Mouse (Mus musculus) hindbrain, embryonic 11.5 days (tissue): ENCODE results near the gene Tardbp. TPM values are rescaled to one million over a fixed set of nuclear protein-coding genes. Genes with fewer than 3 reads are reported as not detected.
A peak's percentile ranks its signal among the peaks of the same experiment; 100 is the strongest.

Source experiments
- ATAC-seq: fragments of 200-750 bp; cut with Nextera tagmentation; 2 replicates; pipeline ENCODE4 v1.8.0; 2017; ENCODE audit warnings: mild to moderate bottlenecking, moderate TSS enrichment, moderate library complexity; ENCODE audit not compliant: low FRiP score
- DNase-seq: peaks from one replicate; pipeline ENCODE4 v3.0.0-alpha.2; 2015; ENCODE audit warnings: low spot score
- H3K27ac ChIP-seq: fragments of 300-500 bp; sonication (generic); 2 replicates; pipeline ENCODE4 v1.5.1; 2014; ENCODE audit warnings: mild to moderate bottlenecking, low read depth, low read length
- H3K27me3 ChIP-seq: fragments of 300-500 bp; sonication (generic); 2 replicates; pipeline ENCODE4 v1.6.1; 2014; ENCODE audit warnings: mild to moderate bottlenecking, low read length, moderate library complexity, mixed read lengths; ENCODE audit not compliant: control insufficient read depth, insufficient read depth
- H3K36me3 ChIP-seq: fragments of 300-500 bp; sonication (generic); 2 replicates; pipeline ENCODE4 v1.6.1; 2014; ENCODE audit warnings: mild to moderate bottlenecking, low read length, moderate library complexity, mixed read lengths; ENCODE audit not compliant: control insufficient read depth, insufficient read depth
- H3K4me1 ChIP-seq: fragments of 300-500 bp; sonication (generic); replicated peaks from 2 replicates; pipeline ENCODE4 v1.6.1; 2014; ENCODE audit warnings: low read length, mixed read lengths; ENCODE audit not compliant: control insufficient read depth, insufficient read depth
- H3K4me2 ChIP-seq: fragments of 300-500 bp; sonication (generic); replicated peaks from 2 replicates; pipeline ENCODE4 v1.6.1; 2014; ENCODE audit warnings: mild to moderate bottlenecking, low read depth, low read length
- H3K4me3 ChIP-seq: fragments of 300-500 bp; sonication (generic); 2 replicates; pipeline ENCODE4 v1.5.1; 2014; ENCODE audit warnings: low read depth, low read length
- H3K9ac ChIP-seq: fragments of 300-500 bp; sonication (generic); 2 replicates; pipeline ENCODE4 v1.6.1; 2014; ENCODE audit warnings: low read depth, low read length
- H3K9me3 ChIP-seq: fragments of 300-500 bp; sonication (generic); 2 replicates; pipeline ENCODE4 v1.6.1; 2016; ENCODE audit warnings: low read length; ENCODE audit not compliant: control insufficient read depth
- WGBS: fragments of 180-500 bp; shearing (Covaris S2); extraction: QIAGEN DNeasy Blood & Tissue Kit; methylation state at CpG from one replicate; pipeline ENCODE4 v1.1.7; 2014; 5-methylcytosine and 5-hydroxymethylcytosine counted together
- polyA plus RNA-seq: library from polyadenylated mRNA; unstranded; fragments of >200 nt; fragmentation: Nextera tagmentation; extraction: Ambion mirVana; gene quantifications from 2 replicates; pipeline ENCODE4 v1.2.1, GENCODE M21; 2014

Gene Tardbp
- polyA plus RNA-seq, 1 experiment from 2014 or later, result 199 TPM

DNA sequence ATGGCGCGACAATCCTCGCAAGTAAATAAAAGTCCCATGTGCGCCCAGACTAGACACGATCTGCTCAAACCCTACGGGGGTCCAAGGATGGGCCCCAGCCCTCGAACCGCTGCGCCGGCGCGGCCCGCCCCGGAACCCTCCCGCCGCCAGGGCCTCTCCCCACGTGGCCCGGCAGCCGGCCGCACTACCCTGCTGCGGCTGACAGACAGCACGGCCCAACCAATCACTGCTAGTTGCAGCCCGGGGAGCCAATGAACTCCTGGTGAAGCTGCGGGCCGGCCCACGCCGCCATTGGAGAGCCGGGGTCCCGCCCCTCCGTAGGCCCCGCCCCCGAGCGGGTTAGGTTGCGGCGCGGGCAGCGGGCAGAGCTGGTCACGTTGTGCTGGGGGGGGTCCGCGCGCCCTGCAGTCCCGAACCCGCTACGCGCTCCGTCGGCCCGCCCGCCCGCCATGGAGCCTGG lies 35.6 kb downstream of the Tardbp start, which contains the start of gene Srm:
Srm (plus strand) TSS at position 333 of the 460 bp plus-strand sequence.
- no peaks in the 10 kb centered on the region for H3K27me3 ChIP-seq
- H3K4me2 ChIP-seq, result peak within 1 kb of the TSS; percentile 92
- under 1% methylated on average over 45 of the region's 50 CpGs for WGBS
- peak within 1 kb of the TSS; percentile 74 for H3K27ac ChIP-seq
- peak within 1 kb of the TSS; percentile 76 for H3K9ac ChIP-seq
- peaks cover 4% of the 10 kb centered on the region; the same call in 1 of the 2 replicates for H3K4me1 ChIP-seq
- H3K36me3 ChIP-seq, result peaks cover 12% of the 10 kb centered on the region
- no peaks in the 10 kb centered on the region for H3K9me3 ChIP-seq
- ATAC-seq (peak; percentile 99), DNase-seq (peak; percentile 96)
- H3K4me3 ChIP-seq, result peak within 1 kb of the TSS; percentile 96

DNA sequence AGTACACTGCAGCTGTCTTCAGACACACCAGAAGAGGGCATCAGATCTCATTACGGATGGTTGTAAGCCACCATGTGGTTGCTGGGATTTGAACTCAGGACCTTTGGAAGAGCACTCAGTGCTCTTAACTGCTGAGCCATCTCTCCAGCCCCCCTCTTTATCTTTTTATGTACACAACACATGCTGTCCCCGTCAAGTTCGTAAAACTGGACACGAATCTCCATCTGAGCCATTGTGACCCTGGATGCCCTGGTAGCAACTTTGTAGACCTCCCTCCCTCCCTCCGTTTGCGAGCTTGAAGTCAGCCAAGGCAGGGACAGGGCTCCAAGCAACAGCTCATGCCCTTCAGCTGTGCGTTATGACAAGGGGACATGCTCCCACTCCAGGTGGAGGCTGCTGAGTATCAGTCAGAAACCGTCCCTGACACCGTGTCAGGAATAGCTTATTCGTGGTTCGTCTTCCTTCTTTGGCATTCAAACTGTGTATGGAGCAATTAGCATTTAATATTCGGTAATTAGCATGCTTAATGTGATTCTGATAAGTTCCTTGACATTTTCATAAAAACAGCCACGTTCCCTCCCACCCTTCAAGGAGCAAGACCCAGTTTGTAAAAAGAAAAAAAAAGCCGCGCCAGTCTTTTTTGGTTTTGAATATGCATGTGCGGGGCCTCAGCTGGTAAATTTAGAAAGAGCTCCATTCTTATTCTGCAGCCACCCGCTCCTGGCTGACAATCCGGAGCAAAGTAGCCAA lies 36.2 kb downstream of the Tardbp start:
- DNase-seq (peak; percentile 56), ATAC-seq (peak; percentile 20; the same call in 1 of the 2 replicates)
- no peaks in the 10 kb centered on the region for H3K27me3 ChIP-seq
- peak overlapping the region; percentile 92 for H3K4me2 ChIP-seq
- 9% methylated on average over 18 of the region's 18 CpGs for WGBS
- peaks cover 12% of the 10 kb centered on the region for H3K36me3 ChIP-seq
- peak overlapping the region; percentile 74 for H3K27ac ChIP-seq
- peak overlapping the region; percentile 96 for H3K4me3 ChIP-seq
- no peaks in the 10 kb centered on the region for H3K9me3 ChIP-seq
- peaks cover 4% of the 10 kb centered on the region; the same call in 1 of the 2 replicates for H3K4me1 ChIP-seq
- peak overlapping the region; percentile 34 for H3K9ac ChIP-seq

DNA sequence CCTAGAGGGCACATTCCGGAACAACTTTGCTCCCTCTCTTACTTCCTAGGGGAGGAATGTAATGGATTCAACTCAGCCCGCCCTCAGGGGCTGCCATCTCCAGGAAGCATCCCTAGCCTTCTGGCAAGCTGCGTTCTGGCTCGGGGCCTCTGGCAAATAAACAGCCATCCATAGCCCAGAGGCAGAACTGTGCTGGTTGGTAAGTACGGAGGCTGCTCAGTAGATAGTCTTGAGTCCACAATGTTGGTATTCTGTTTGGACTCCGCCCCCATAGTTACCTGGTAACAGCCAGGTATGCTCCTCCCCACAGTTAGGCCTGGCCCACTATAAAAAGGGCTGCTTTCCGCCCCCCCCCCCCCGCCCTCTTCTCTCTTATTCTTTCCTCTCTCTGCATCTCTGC lies 37.3 kb downstream of the Tardbp start:
- Histone ChIP-seq H3K36me3 (peaks cover 7% of the 10 kb centered on the region), H3K4me2 (no peak overlapping the region), H3K4me3 (no peak overlapping the region), H3K4me1 (peaks cover 4% of the 10 kb centered on the region; the same call in 1 of the 2 replicates), H3K27ac (no peak overlapping the region), H3K27me3 (no peaks in the 10 kb centered on the region), H3K9ac (no peak overlapping the region), H3K9me3 (no peaks in the 10 kb centered on the region)
- WGBS, result 59% methylated on average over 8 of the region's 8 CpGs
- DNase-seq (no peak), ATAC-seq (no peak)

DNA sequence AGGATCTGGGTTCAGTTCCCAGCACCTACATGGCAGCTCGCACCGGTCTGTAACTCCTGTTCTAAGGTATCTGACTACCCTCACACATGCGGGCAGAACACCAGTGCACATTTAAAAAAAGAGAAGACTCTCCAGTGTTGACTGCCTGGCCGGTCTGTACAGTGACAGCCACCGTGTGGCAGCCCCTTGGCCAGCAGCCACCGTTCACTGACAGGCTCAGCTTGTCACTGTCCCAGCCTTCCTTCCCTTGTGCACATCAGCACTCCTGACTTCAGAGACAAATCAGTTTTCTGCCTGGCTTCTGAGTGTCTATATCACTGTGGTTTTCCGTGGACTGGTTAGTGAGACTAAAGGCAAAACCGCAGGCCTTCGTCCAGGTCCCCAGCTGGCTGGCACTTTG lies 38.0 kb downstream of the Tardbp start:
- 85% methylated on average over 9 of the region's 9 CpGs for WGBS
- H3K4me3 ChIP-seq, result no peak overlapping the region

GRCm38 (mm10) chr4:148586648-148587047 lies 40.2 kb downstream of the Tardbp start:
- Histone ChIP-seq H3K9ac (no peak overlapping the region), H3K9me3 (no peaks in the 10 kb centered on the region), H3K27me3 (no peaks in the 10 kb centered on the region), H3K4me2 (no peak overlapping the region), H3K27ac (no peak overlapping the region), H3K4me1 (no peaks in the 10 kb centered on the region), H3K4me3 (no peak overlapping the region), H3K36me3 (peaks cover 3% of the 10 kb centered on the region; the same call in 1 of the 2 replicates)
- no peak for ATAC-seq
- 86% methylated on average over 9 of the region's 9 CpGs for WGBS
- no peak for DNase-seq

More for the DNA sequence above, 38.0 kb downstream of the Tardbp start:
- Histone ChIP-seq H3K27me3 (no peaks in the 10 kb centered on the region), H3K4me2 (no peak overlapping the region), H3K4me1 (peaks cover 4% of the 10 kb centered on the region; the same call in 1 of the 2 replicates), H3K9ac (no peak overlapping the region), H3K9me3 (no peaks in the 10 kb centered on the region), H3K36me3 (no peaks in the 10 kb centered on the region), H3K27ac (no peak overlapping the region)
- DNase-seq (no peak), ATAC-seq (no peak)

GRCm38 (mm10) chr4:148583257-148583656 lies 43.6 kb downstream of the Tardbp start:
- peaks cover 13% of the 10 kb centered on the region; the same call in 1 of the 2 replicates for H3K36me3 ChIP-seq
- DNase-seq, result no peak
- WGBS, result 86% methylated on average over 4 of the region's 4 CpGs
- no peaks in the 10 kb centered on the region for H3K4me1 ChIP-seq
- H3K27ac ChIP-seq, result no peak overlapping the region
- no peak overlapping the region for H3K9ac ChIP-seq
- H3K4me2 ChIP-seq, result no peak overlapping the region
- no peak overlapping the region for H3K4me3 ChIP-seq
- ATAC-seq, result no peak
- H3K9me3 ChIP-seq, result no peaks in the 10 kb centered on the region
- H3K27me3 ChIP-seq, result no peaks in the 10 kb centered on the region

DNA sequence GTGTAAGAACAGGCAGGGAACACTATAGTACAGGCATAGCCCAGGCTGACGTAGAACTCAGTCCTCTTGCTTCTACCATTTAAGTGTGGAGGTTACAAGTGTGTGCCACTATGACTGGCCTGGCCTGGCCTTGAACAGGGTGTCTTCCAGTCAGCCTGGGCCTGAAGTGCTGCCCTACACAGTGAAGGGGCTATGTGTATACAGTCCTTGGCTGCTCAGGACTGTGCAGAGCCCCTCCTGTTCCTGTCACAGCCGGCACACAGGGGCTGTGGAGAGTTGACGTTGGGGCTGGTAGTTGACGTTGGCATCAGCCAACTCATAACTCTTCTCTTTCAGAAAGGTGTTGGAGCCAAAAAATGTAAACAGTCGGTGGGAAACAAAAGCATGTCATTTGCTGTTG lies 45.4 kb downstream of the Tardbp start:
- no peak overlapping the region for H3K27ac ChIP-seq
- H3K4me1 ChIP-seq, result no peaks in the 10 kb centered on the region
- no peak overlapping the region for H3K4me3 ChIP-seq
- peaks cover 13% of the 10 kb centered on the region; the same call in 1 of the 2 replicates for H3K36me3 ChIP-seq
- no peak for ATAC-seq
- no peak overlapping the region for H3K4me2 ChIP-seq
- H3K27me3 ChIP-seq, result no peaks in the 10 kb centered on the region
- no peak for DNase-seq
- no peaks in the 10 kb centered on the region for H3K9me3 ChIP-seq
- no peak overlapping the region for H3K9ac ChIP-seq
- 94% methylated on average over 5 of the region's 5 CpGs for whole genome bisulfite sequencing

DNA sequence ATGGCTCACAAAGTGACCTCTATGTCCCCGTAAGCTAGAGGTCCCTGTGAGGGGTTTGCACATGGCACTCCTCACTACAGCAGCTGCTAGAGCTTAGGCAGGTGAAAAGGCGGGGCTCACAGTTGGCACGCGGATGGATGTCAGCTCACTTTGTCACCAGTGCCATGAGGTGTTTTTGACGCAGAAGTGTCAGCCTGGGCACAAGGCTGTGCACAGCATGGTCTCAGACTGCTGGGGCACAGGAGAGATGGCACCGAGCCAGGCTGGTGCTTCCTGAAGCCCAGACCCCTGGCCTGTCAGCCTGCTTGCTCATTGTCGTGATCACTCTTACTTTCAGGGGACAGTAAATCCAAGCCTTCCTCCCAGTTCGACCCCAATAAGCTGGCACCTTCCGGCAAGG lies 46.1 kb downstream of the Tardbp start:
- Histone ChIP-seq H3K36me3 (peaks cover 16% of the 10 kb centered on the region; the same call in 1 of the 2 replicates), H3K9me3 (no peaks in the 10 kb centered on the region), H3K4me2 (no peak overlapping the region), H3K4me3 (no peak overlapping the region), H3K27ac (no peak overlapping the region), H3K4me1 (no peaks in the 10 kb centered on the region), H3K27me3 (no peaks in the 10 kb centered on the region), H3K9ac (no peak overlapping the region)
- 94% methylated on average over 9 of the region's 9 CpGs for WGBS
- ATAC-seq, result no peak
- no peak for DNase-seq

GRCm38 (mm10) chr4:148573222-148573621 lies 53.6 kb downstream of the Tardbp start:
- peaks cover 31% of the 10 kb centered on the region for H3K36me3 ChIP-seq
- no peak overlapping the region for H3K4me3 ChIP-seq
- H3K4me2 ChIP-seq, result no peak overlapping the region
- WGBS, result 90% methylated on average over 7 of the region's 7 CpGs
- no peaks in the 10 kb centered on the region for H3K9me3 ChIP-seq
- DNase-seq (no peak), ATAC-seq (no peak)
- no peak overlapping the region for H3K27ac ChIP-seq
- no peak overlapping the region for H3K9ac ChIP-seq
- no peaks in the 10 kb centered on the region for H3K4me1 ChIP-seq
- H3K27me3 ChIP-seq, result no peaks in the 10 kb centered on the region
